ENCODE assay signal across 26 mouse cellular contexts in genomic region chr15:94802820-94803219, GRCm38 (mm10).
"Had no signal": no experiment of that assay in that cellular context is flagged by ENCODE, and none has a peak within 500 bp of the region (broad histone marks: within the 10 kb centered on the region; RNA-seq: fewer than 3 reads in every experiment).

No protein-coding gene starts in this region.

- H3K4me2 ChIP-seq: heart, embryonic 11.5 days; heart, embryonic 15.5 days; hindbrain, embryonic 13.5 days; hindbrain, embryonic 15.5 days; kidney, embryonic 15.5 days; limb, embryonic 13.5 days; limb, embryonic 15.5 days; liver, embryonic 11.5 days had no signal

- H3K9ac ChIP-seq: heart, embryonic 13.5 days; heart, embryonic 15.5 days; hindbrain, embryonic 13.5 days; hindbrain, embryonic 15.5 days; kidney, embryonic 15.5 days; limb, embryonic 13.5 days; limb, embryonic 15.5 days had no signal

- H3K4me3 ChIP-seq: heart, adult 2 months; heart, embryonic 13.5 days; heart, embryonic 15.5 days; hindbrain, embryonic 13.5 days; hindbrain, embryonic 15.5 days; kidney, embryonic 15.5 days; left cerebral cortex, adult 2 months; limb, embryonic 13.5 days; limb, embryonic 15.5 days had no signal

- H3K36me3 ChIP-seq: heart, embryonic 13.5 days; heart, embryonic 15.5 days; hindbrain, embryonic 13.5 days; hindbrain, embryonic 15.5 days; kidney, embryonic 15.5 days; limb, embryonic 13.5 days; limb, embryonic 15.5 days had no signal

- H3K9me3 ChIP-seq: heart, embryonic 13.5 days; heart, embryonic 15.5 days; hindbrain, embryonic 13.5 days; hindbrain, embryonic 15.5 days; kidney, embryonic 15.5 days; limb, embryonic 13.5 days; limb, embryonic 15.5 days had no signal

- DNase-seq: gastrocnemius, postnatal 14 days; gastrocnemius, postnatal 36 days; heart, adult 11 months; heart, adult 2 months; heart, postnatal 14 days; heart, postnatal 36 days; kidney, adult 11 months; kidney, adult 2 months; kidney, adult 9 months; kidney, postnatal 14 days; kidney, postnatal 36 days; layer of hippocampus, adult 9-11 months; layer of hippocampus, postnatal 36 days; left cerebral cortex, postnatal 4 days had no signal

- H3K27ac ChIP-seq: heart, adult 2 months; heart, embryonic 13.5 days; heart, embryonic 15.5 days; hindbrain, embryonic 15.5 days; hindbrain, postnatal 0 days; kidney, embryonic 15.5 days; kidney, postnatal 0 days; left cerebral cortex, adult 2 months; limb, embryonic 13.5 days; limb, embryonic 15.5 days had no signal

- H3K27me3 ChIP-seq: hindbrain, embryonic 13.5 days; hindbrain, embryonic 15.5 days had no signal
